Mouse (Mus musculus): ENCODE measurements around the gene Rspry1.

- TF ChIP-seq CTCF (conservative IDR thresholded peaks at IDR 0.05; ENCODE audit: low read length): no peak
- no peak for TF ChIP-seq NANOG (IDR thresholded peaks at IDR 0.05; ENCODE audit: borderline replicate concordance, low read length)
- TF ChIP-seq POU5F1 (IDR thresholded peaks at IDR 0.05; ENCODE audit: borderline replicate concordance, low read length): no peak
Observed at GRCm38 (mm10) chr8:94552696-94553095, 49.0 kb upstream of the Rspry1 start.
